Mouse (Mus musculus) myocyte (in vitro differentiated cells): ENCODE data around the gene Vmn1r115.
"Not testable (repeated sequence)": the region's sequence is repeated elsewhere in the genome, so short reads cannot be mapped to it uniquely, and the experiment has no call there.

ENCODE experiments used
- CEBPB ChIP-seq: IDR thresholded peaks from 2 replicates; pipeline ENCODE4 v1.6.1; 2011; ENCODE audit warnings: mild to moderate bottlenecking, moderate library complexity; ENCODE audit not compliant: poor library complexity, insufficient read depth, severe bottlenecking
- E2F4 ChIP-seq: IDR thresholded peaks from one replicate; pipeline ENCODE4 v1.6.1; 2011; ENCODE audit warnings: mild to moderate bottlenecking, control low read depth, moderate library complexity; ENCODE audit not compliant: insufficient read depth
- POLR2A ChIP-seq: IDR thresholded peaks from one replicate; pipeline ENCODE4 v1.6.1; 2011; ENCODE audit warnings: low read depth, mild to moderate bottlenecking, control low read depth, moderate library complexity; ENCODE audit not compliant: insufficient read length
- REST ChIP-seq: IDR thresholded peaks from one replicate; pipeline ENCODE4 v1.6.1; 2011; ENCODE audit warnings: mild to moderate bottlenecking, control low read depth, moderate library complexity; ENCODE audit not compliant: insufficient read depth, insufficient read length

DNA sequence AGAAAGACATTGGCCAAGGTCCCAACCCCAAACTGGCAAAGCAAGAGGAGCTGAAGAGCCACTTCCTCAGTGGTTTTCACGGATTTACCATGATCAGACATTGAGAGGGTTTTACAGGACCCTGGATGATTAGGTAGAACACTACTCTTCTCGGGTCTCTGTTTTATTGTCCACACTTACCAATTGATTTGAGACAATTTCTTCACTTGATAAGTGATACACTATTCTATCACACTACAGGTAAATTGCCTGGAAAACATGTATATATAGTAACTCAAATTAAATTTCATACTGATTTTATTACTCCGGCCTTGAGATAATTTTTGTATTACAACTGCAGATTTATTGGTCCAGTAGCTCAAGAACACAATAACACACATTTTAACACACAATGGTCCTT, at the start of gene Vmn1r115:
- TF ChIP-seq REST, CEBPB, E2F4, POLR2A: not testable (repeated sequence)
